Mouse (Mus musculus) CH12.LX (cell line): ENCODE results near the gene Rom1. TPM values are rescaled to one million over a fixed set of nuclear protein-coding genes. Genes with fewer than 3 reads are reported as not detected.

ENCODE experiments used
- DNase-seq: peaks from one replicate; pipeline ENCODE4 v3.0.0-alpha.2; 2013; ENCODE audit errors: extremely low read depth
- H3K27ac ChIP-seq: 2 replicates; pipeline ENCODE4 v1.5.1; 2012; ENCODE audit warnings: low read depth, mild to moderate bottlenecking, control low read depth, moderate library complexity; ENCODE audit not compliant: insufficient read depth
- H3K27me3 ChIP-seq: replicated peaks from 2 replicates; pipeline ENCODE3; 2012; ENCODE audit warnings: inconsistent platforms
- H3K36me3 ChIP-seq, 2 experiments: replicated peaks in 1 of 2; 2 replicates each; pipeline versions ENCODE3 to v1.6.1; 2012; ENCODE audit warnings: inconsistent platforms in 1 of 2, low read length in 1 of 2, mild to moderate bottlenecking in 1 of 2, mixed read lengths in 1 of 2, moderate library complexity in 1 of 2; ENCODE audit not compliant: control insufficient read depth in 1 of 2, insufficient read depth in 1 of 2
- H3K4me1 ChIP-seq, 2 experiments: 2 replicates each; pipeline ENCODE4 v1.6.1; 2012; ENCODE audit warnings: inconsistent platforms in 1 of 2, moderate library complexity in 1 of 2; ENCODE audit not compliant: insufficient read depth in 2 of 2, control insufficient read depth in 1 of 2
- H3K4me2 ChIP-seq: 2 replicates; pipeline ENCODE4 v1.6.1; 2012; ENCODE audit warnings: low read depth, mild to moderate bottlenecking, control low read depth; ENCODE audit not compliant: poor library complexity, insufficient read depth, severe bottlenecking
- H3K4me3 ChIP-seq, 3 experiments: fragments of 150-350 bp in 1 of 3; sonication (generic) in 1 of 3; replicated peaks in 1 of 3; 2 replicates each; pipeline versions ENCODE3 to v1.5.1; 2011 to 2012; ENCODE audit warnings: low read depth in 2 of 3, low read length in 2 of 3, mild to moderate bottlenecking in 2 of 3, moderate library complexity in 2 of 3, control low read depth in 1 of 3, improper control_type of control experiment in 1 of 3, inconsistent platforms in 1 of 3, mixed read lengths in 1 of 3; ENCODE audit not compliant: poor library complexity in 1 of 3
- H3K79me2 ChIP-seq: replicated peaks from 2 replicates; pipeline ENCODE4 v1.6.1; 2012; ENCODE audit warnings: mild to moderate bottlenecking, moderate library complexity; ENCODE audit not compliant: control insufficient read depth, poor library complexity, insufficient read depth, severe bottlenecking; ENCODE audit errors: extremely low read depth
- H3K9ac ChIP-seq: 2 replicates; pipeline ENCODE4 v1.6.1; 2012; ENCODE audit warnings: low read depth, mild to moderate bottlenecking, control low read depth, moderate library complexity; ENCODE audit not compliant: insufficient read depth
- H3K9me3 ChIP-seq: replicated peaks from 2 replicates; pipeline ENCODE3; 2012; ENCODE audit warnings: low read length, inconsistent platforms, mixed read lengths
- BHLHE40 ChIP-seq: IDR thresholded peaks from 2 replicates; pipeline ENCODE4 v1.6.1; 2011; ENCODE audit warnings: mild to moderate bottlenecking, low read depth, low read length, improper control_type of control experiment
- CHD1 ChIP-seq: IDR thresholded peaks from 2 replicates; pipeline ENCODE4 v1.6.1; 2012; ENCODE audit warnings: low read depth, low read length, improper control_type of control experiment, inconsistent platforms
- CHD2 ChIP-seq: IDR thresholded peaks from 2 replicates; pipeline ENCODE4 v1.6.1; 2011; ENCODE audit warnings: low read length, improper control_type of control experiment
- CTCF ChIP-seq, 2 experiments: IDR thresholded peaks in 1 of 2; conservative IDR thresholded peaks in 1 of 2; 2 replicates each; pipeline ENCODE4 v1.5.1; 2011 to 2012; ENCODE audit warnings: low read depth in 2 of 2, low read length in 2 of 2, improper control_type of control experiment in 1 of 2, inconsistent platforms in 1 of 2, mild to moderate bottlenecking in 1 of 2, moderate library complexity in 1 of 2
- E2F4 ChIP-seq: IDR thresholded peaks from 2 replicates; pipeline ENCODE4 v1.6.1; 2011; ENCODE audit warnings: low read depth, low read length, improper control_type of control experiment; ENCODE audit not compliant: insufficient replicate concordance
- EP300 ChIP-seq: IDR thresholded peaks from 2 replicates; pipeline ENCODE4 v1.6.1; 2011; ENCODE audit warnings: low read length, improper control_type of control experiment
- ETS1 ChIP-seq: conservative IDR thresholded peaks from 2 replicates; pipeline ENCODE4 v1.6.1; 2012; ENCODE audit warnings: low read depth, mild to moderate bottlenecking, inconsistent platforms, low read length, improper control_type of control experiment, moderate library complexity
- GABPA ChIP-seq: IDR thresholded peaks from 2 replicates; pipeline ENCODE4 v1.6.1; 2012; ENCODE audit warnings: low read depth, low read length, improper control_type of control experiment, inconsistent platforms; ENCODE audit not compliant: insufficient replicate concordance
- IRF4 ChIP-seq: IDR thresholded peaks from 2 replicates; pipeline ENCODE4 v1.6.1; 2014; ENCODE audit warnings: low read depth, mild to moderate bottlenecking, inconsistent platforms, low read length, improper control_type of control experiment
- JUN ChIP-seq: IDR thresholded peaks from 2 replicates; pipeline ENCODE4 v1.6.1; 2011; ENCODE audit warnings: low read depth, mild to moderate bottlenecking, low read length, improper control_type of control experiment, moderate library complexity; ENCODE audit not compliant: insufficient read depth
- JUND ChIP-seq: conservative IDR thresholded peaks from 2 replicates; pipeline ENCODE4 v1.6.1; 2011; ENCODE audit warnings: low read depth, low read length, improper control_type of control experiment
- KAT2A ChIP-seq: IDR thresholded peaks from 2 replicates; pipeline ENCODE4 v1.6.1; 2012; ENCODE audit warnings: low read length, improper control_type of control experiment, inconsistent platforms; ENCODE audit not compliant: insufficient replicate concordance
- MAFK ChIP-seq: IDR thresholded peaks from 2 replicates; pipeline ENCODE4 v1.6.1; 2011; ENCODE audit warnings: low read length, improper control_type of control experiment; ENCODE audit not compliant: insufficient replicate concordance
- MAX ChIP-seq: IDR thresholded peaks from 2 replicates; pipeline ENCODE4 v1.6.1; 2011; ENCODE audit warnings: low read length, improper control_type of control experiment
- MAZ ChIP-seq: IDR thresholded peaks from 2 replicates; pipeline ENCODE4 v1.6.1; 2012; ENCODE audit warnings: low read depth, mild to moderate bottlenecking, inconsistent platforms, low read length, improper control_type of control experiment, moderate library complexity
- MEF2A ChIP-seq: IDR thresholded peaks from 2 replicates; pipeline ENCODE4 v1.6.1; 2014; ENCODE audit warnings: low read depth, mild to moderate bottlenecking, inconsistent platforms, low read length, improper control_type of control experiment, borderline replicate concordance
- MXI1 ChIP-seq: IDR thresholded peaks from 2 replicates; pipeline ENCODE4 v1.6.1; 2011; ENCODE audit warnings: mild to moderate bottlenecking, low read depth, low read length, improper control_type of control experiment
- MYC ChIP-seq: IDR thresholded peaks from 2 replicates; pipeline ENCODE4 v1.6.1; 2011; ENCODE audit warnings: low read depth, mild to moderate bottlenecking, improper control_type of control experiment, low read length
- NELFE ChIP-seq: IDR thresholded peaks from 2 replicates; pipeline ENCODE4 v1.6.1; 2011; ENCODE audit warnings: low read depth, low read length, improper control_type of control experiment
- PAX5 ChIP-seq: IDR thresholded peaks from 2 replicates; pipeline ENCODE4 v1.6.1; 2012; ENCODE audit warnings: low read length, inconsistent platforms, mixed read lengths
- POLR2AphosphoS2 ChIP-seq: IDR thresholded peaks from 2 replicates; pipeline ENCODE4 v1.6.1; 2011; ENCODE audit warnings: low read depth, low read length, improper control_type of control experiment
- RAD21 ChIP-seq: IDR thresholded peaks from 2 replicates; pipeline ENCODE4 v1.6.1; 2011; ENCODE audit warnings: low read depth, mild to moderate bottlenecking, low read length, improper control_type of control experiment, moderate library complexity
- RCOR1 ChIP-seq: conservative IDR thresholded peaks from 2 replicates; pipeline ENCODE4 v1.6.1; 2012; ENCODE audit warnings: low read depth, mild to moderate bottlenecking, inconsistent platforms, low read length, improper control_type of control experiment
- SMC3 ChIP-seq: IDR thresholded peaks from 2 replicates; pipeline ENCODE4 v1.6.1; 2011; ENCODE audit warnings: low read depth, low read length, improper control_type of control experiment
- TBP ChIP-seq: conservative IDR thresholded peaks from 2 replicates; pipeline ENCODE4 v1.6.1; 2011; ENCODE audit warnings: low read depth, low read length, improper control_type of control experiment
- TCF12 ChIP-seq: IDR thresholded peaks from 2 replicates; pipeline ENCODE4 v1.6.1; 2014; ENCODE audit warnings: low read depth, mild to moderate bottlenecking, inconsistent platforms, low read length, improper control_type of control experiment
- UBTF ChIP-seq: IDR thresholded peaks from 2 replicates; pipeline ENCODE4 v1.6.1; 2012; ENCODE audit warnings: low read depth, mild to moderate bottlenecking, inconsistent platforms, low read length, improper control_type of control experiment, moderate library complexity
- USF1 ChIP-seq: IDR thresholded peaks from 2 replicates; pipeline ENCODE4 v1.6.1; 2014; ENCODE audit warnings: low read depth, mild to moderate bottlenecking, inconsistent platforms, low read length, improper control_type of control experiment
- USF2 ChIP-seq: conservative IDR thresholded peaks from 2 replicates; pipeline ENCODE4 v1.6.1; 2011; ENCODE audit warnings: low read depth, low read length, improper control_type of control experiment
- ZMIZ1 ChIP-seq: IDR thresholded peaks from 2 replicates; pipeline ENCODE4 v1.6.1; 2012; ENCODE audit warnings: low read depth, mild to moderate bottlenecking, inconsistent platforms, low read length, improper control_type of control experiment
- ZNF384 ChIP-seq: IDR thresholded peaks from 2 replicates; pipeline ENCODE4 v1.6.1; 2012; ENCODE audit warnings: low read depth, low read length, improper control_type of control experiment, inconsistent platforms
- dilution Hi-C: fragments of 300-500 bp; cut with MboI; formaldehyde crosslinking; loops from 2 replicates; pipeline ENCODE4 v1.14.3; 2020; ENCODE audit warnings: low sequenced_read_pairs; ENCODE audit not compliant: extremely low pct_unique_long_range_greater_than_20kb, extremely low pct_ligation_motif_present
- in situ Hi-C: fragments of 300-500 bp; cut with MboI; formaldehyde crosslinking; loops from 3 replicates; pipeline ENCODE4 v1.14.3; 2019; ENCODE audit warnings: low sequenced_read_pairs, low pct_ligation_motif_present, low pct_unique_long_range_greater_than_20kb, mixed read lengths
- polyA plus RNA-seq: library from polyadenylated mRNA; unstranded; fragments of >175 nt; gene quantifications from 2 replicates; pipeline ENCODE4 v1.2.1, GENCODE M21; 2012; ENCODE audit warnings: low read depth; ENCODE audit not compliant: insufficient read length
- total RNA-seq, 2 experiments: library from RNA; depleted of rRNA; stranded (reverse); fragments of 300-350 nt in 1 of 2; fragments of >200 nt in 1 of 2; gene quantifications; 2 replicates each; pipeline ENCODE4 v1.2.3; 2012 to 2014

Rom1 gene
- total and polyA plus RNA-seq, 3 experiments, result 4.2 to 5.6 (median 4.8) TPM

DNA sequence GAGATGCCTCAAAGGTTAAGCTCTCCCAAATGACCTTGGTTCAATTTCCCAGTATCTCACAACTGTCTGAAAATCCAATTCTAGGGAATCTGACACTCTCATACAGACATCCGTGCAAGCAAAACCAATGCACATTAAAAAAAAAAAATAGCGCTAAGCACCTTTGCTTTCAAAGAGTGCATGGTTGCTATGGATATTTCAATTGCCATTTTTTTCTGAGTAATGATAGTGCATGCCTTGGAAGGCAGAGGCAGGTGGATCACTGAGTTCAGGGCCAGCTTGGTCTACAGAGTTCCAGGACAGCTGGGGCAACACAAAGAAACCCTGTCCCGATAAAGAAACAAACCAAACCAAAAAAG lies 48.1 kb downstream of the Rom1 start:
- Histone ChIP-seq H3K4me1 (peaks cover 0 to 16% of the 10 kb centered on the region in 2 experiments; a peak in 3 of 4 replicates), H3K27ac (no peak overlapping the region), H3K4me3 (peak overlapping the region; percentile 90 to 97 (median 95)), H3K9me3 (no peaks in the 10 kb centered on the region), H3K27me3 (no peaks in the 10 kb centered on the region), H3K4me2 (peak overlapping the region; percentile 68), H3K9ac (peak overlapping the region; percentile 73), H3K79me2 (no peaks in the 10 kb centered on the region), H3K36me3 (peaks cover 6 to 28% of the 10 kb centered on the region in 2 experiments)
- in situ Hi-C loops (no loop called here), dilution Hi-C loops (no loop called here)
- TF ChIP-seq USF2, result peak; percentile 5; the same call in 1 of the 2 replicates
- no peak for TF ChIP-seq GABPA
- DNase-seq, result no peak

DNA sequence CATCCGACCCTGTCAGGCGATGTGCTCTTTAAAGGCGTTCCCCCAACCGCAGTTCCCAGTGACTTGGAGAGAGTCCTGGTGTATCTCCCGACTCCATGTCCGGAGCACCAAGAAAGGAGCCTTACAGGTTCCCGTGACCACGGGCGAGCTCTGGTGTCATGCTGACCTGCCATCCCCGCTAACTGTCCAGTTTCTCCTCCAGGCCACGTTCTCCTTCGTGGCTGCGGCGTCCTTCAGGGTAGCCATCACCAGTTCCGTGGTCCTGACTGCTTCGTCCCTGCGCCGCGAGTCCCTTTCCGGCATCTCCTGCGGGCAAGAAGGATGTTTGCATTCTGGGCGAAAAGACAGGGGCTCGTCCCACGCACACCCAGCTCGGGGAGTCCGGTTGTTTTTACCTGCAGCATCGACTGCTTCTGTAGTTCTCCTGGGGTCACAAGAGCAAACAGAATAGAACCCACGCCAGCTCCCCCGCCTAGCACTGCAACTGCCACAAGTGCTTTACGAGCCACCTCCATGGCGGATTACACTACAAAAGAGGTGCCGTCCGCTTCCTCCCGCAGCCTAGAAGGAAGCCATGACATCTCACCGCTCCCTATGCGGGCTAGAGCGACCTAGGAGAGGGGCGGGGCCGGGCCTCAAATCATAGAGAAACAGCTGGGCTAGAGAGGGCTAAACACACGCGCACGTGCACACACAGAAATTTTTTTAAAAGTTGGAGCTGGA lies 48.7 kb downstream of the Rom1 start, which contains the start of gene Uqcc3:
TSS of gene Uqcc3 (minus strand) at position 613 of the 723 bp plus-strand sequence.
- peaks cover 7 to 32% of the 10 kb centered on the region in 2 experiments for H3K36me3 ChIP-seq
- no peaks in the 10 kb centered on the region for H3K27me3 ChIP-seq
- no peaks in the 10 kb centered on the region for H3K79me2 ChIP-seq
- peak within 1 kb of the TSS; percentile 72 for H3K4me2 ChIP-seq
- DNase-seq, result peak; percentile 88
- H3K4me1 ChIP-seq, result peaks cover 0 to 16% of the 10 kb centered on the region in 2 experiments; a peak in 3 of 4 replicates
- H3K4me3 ChIP-seq, result peak within 1 kb of the TSS; percentile 90 to 97 (median 95)
- dilution Hi-C loops, result no loop called here
- H3K9ac ChIP-seq, result peak within 1 kb of the TSS; percentile 88
- in situ Hi-C loops, result no loop called here
- peak within 1 kb of the TSS; percentile 77 for H3K27ac ChIP-seq
- H3K9me3 ChIP-seq, result no peaks in the 10 kb centered on the region
- TF ChIP-seq MAZ, result peak; percentile 86
- TF ChIP-seq USF2, result no peak; the same call in 1 of the 2 replicates
- no peak for TF ChIP-seq CTCF (conservative IDR thresholded peaks at IDR 0.05 in 1 of 2, IDR thresholded peaks at IDR 0.05 in 1 of 2; ENCODE audit: low read depth in 2 of 2, low read length in 2 of 2)
- TF ChIP-seq USF1, result peak; percentile 58
- peak; percentile 86; the same call in 1 of the 2 replicates for TF ChIP-seq POLR2AphosphoS2
- no peak for TF ChIP-seq MAFK
- peak; percentile 99 for TF ChIP-seq MXI1
- 0 out of 2 replicates have a peak, but pooled peaks have one; percentile 17 for TF ChIP-seq GABPA
- no peak for TF ChIP-seq CHD2
- TF ChIP-seq BHLHE40, result peak; percentile 100
- peak; percentile 86; the same call in 1 of the 2 replicates for TF ChIP-seq CHD1
- TF ChIP-seq E2F4, result no peak
- TF ChIP-seq RAD21, result no peak
- peak; percentile 65 for TF ChIP-seq ETS1
- TF ChIP-seq RCOR1, result no peak; the same call in 1 of the 2 replicates
- TF ChIP-seq ZMIZ1, result peak; percentile 83
- TF ChIP-seq TBP, result peak; percentile 90
- TF ChIP-seq EP300, result no peak
- no peak for TF ChIP-seq PAX5
- TF ChIP-seq JUN, result no peak
- TF ChIP-seq JUND, result no peak
- TF ChIP-seq NELFE, result peak; percentile 91
- TF ChIP-seq MYC, result peak; percentile 98
- TF ChIP-seq MEF2A, result peak; percentile 9; the same call in 1 of the 2 replicates
- peak; percentile 63 for TF ChIP-seq IRF4
- TF ChIP-seq TCF12, result peak; percentile 91
- peak; percentile 43; the same call in 1 of the 2 replicates for TF ChIP-seq UBTF
- TF ChIP-seq KAT2A, result peak; percentile 57; the same call in 1 of the 2 replicates
- peak; percentile 99 for TF ChIP-seq MAX
- no peak for TF ChIP-seq SMC3
- peak; percentile 96 for TF ChIP-seq ZNF384
